Mouse (Mus musculus): ENCODE data around the gene Supt3. TPM values are rescaled to one million over a fixed set of nuclear protein-coding genes. Genes with fewer than 3 reads are reported as not detected.

The Supt3 gene
- 10 to 100 TPM in 1 of 2 experiments, 1 to 10 TPM in 1; 9.3 to 12.1 TPM for total RNA-seq (2023)

DNA sequence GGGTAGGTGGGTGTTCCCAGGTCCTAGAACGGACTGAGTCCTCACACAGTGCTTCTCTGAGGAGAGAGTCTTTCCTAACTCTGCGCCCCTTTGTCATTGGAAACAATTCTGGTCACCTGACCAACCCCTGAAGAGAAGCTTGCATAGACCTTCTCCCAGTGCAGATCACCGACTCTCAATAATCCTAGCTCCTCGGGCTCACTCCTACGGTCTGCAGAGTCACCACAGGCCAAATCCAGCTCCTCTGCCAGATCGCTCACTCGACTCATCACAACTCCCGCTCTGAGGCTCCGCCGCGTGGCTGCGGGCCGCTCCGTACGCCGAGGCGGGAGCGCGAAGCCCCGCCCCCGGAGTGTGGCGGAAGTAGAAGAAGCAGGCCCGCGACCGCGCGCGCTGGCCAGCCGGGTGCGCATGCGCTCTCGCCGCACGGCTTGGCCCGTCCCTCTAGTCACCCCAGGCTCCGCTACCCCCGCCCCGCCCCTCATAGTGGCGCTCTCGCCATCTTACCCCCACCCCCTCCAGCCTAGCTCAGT is at the start of gene Supt3:
Supt3 (plus strand) TSS at position 415 of the 533 bp plus-strand sequence.

DNA sequence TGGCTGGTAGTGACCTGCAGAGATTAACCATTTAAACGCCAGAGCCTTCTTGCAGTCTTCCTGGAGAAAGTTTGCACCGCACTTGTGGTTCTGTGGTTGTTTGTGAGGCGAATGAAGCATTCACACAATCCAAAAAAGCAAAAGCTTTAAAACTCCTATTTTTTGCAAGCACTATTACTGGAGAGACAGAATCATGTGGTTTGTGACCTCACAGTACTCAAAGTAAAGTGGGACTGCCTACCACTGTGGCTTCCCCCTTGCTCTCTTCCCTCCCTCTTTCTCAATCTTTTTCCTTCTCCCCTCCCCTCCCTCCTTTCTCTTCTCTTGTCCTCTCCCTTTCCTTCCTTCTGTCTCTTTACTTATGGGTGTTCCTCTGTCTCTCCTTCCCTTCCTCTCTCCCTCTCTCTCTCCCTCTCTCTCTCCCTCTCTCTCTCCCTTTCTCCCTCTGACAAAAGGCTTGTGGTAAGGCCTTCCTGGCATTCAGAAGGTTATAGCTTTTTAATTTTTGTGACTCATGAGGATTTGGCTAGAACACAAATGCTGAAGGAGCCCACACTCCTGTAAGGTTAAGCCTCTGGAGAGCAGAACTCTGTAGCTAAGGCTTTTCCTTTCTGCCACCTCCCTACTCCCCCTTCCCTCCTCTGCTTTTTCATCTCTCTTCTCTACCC is 37.7 kb downstream of the Supt3 start, which contains the start of gene Runx2:
Runx2 (minus strand) TSS at position 290 of the 668 bp plus-strand sequence.

Other genes starting within 250 kb of the Supt3 start
- under 1 TPM; 0.24 to 0.84 TPM for gene Runx2, start 37.6 kb downstream of the Supt3 start, total RNA-seq (2023)

Measured in B cell, adult 67 days (primary cell).